Mouse (Mus musculus) cerebellum, adult 11 months (tissue): ENCODE results near the gene Bcas1.
A peak's percentile ranks its signal among the peaks of the same experiment; 100 is the strongest.
"Not testable (repeated sequence)": the region's sequence is repeated elsewhere in the genome, so short reads cannot be mapped to it uniquely, and the experiment has no call there.

Experiments used
- DNase-seq: peaks from one replicate; pipeline ENCODE4 v3.0.0; 2022

Bcas1 gene

DNA sequence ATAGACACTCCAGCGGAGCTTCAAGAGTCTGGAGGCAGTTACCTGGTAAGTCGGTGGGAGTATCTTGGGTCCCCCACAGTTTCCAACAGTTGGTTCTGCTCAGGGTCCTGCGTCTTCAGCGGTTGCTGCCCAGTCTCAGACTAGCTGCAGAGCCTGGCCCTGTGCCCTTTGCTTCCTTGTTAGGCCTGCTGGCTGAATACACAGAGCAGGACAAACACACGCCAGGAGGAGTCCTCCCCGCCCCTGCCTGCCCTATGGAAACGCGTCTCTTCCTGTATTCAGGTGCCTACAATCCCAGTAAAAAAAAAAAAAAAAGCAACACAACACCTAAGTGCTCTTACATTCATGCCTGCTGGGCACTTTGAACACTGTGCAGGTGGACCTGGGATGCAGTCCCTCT, at the start of gene Bcas1:
Gene Bcas1, minus strand, starts transcription at position 142 of the 400 bp plus-strand sequence.
- DNase-seq: no peak

DNA sequence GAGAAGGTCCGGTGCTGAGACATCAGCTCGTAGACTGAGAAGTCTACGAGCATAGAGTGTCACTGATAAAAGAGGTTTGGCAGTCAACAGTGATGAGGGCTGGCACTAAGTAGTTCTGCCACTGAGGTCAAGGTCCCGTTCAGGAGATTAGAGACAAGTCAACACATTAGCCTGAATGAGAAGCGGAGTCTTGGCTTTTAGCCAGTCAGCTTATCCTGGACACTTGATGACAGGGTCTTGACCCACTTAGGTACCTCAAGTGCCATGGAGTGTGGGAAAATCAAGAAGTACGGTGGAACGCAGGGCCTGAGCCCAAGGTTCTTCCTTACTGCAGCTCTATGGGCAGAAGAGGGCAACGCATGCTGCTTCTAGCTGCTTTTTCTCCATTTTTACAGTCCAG, 49.0 kb upstream of the Bcas1 start:
- DNase-seq: no peak

DNA sequence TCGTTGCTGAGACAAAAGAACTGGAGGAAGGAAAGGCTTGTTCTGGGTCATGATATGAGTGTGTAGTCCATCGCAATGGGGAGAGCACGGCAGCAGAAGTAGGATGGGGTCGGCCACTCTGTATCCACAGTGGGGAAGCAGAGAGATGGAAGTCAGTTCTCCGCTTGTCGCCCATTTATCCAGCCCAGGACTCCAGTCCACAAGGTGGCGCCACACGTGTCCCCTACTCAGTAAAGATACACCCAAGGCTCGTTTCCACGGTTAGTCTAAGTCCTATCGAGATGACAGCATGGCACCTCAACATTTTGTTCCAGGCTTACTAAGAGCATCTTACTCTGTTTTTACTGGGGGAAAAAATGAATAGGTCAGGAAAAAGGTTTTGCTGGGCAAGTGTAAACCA, 48.6 kb upstream of the Bcas1 start:
- DNase-seq: no peak

DNA sequence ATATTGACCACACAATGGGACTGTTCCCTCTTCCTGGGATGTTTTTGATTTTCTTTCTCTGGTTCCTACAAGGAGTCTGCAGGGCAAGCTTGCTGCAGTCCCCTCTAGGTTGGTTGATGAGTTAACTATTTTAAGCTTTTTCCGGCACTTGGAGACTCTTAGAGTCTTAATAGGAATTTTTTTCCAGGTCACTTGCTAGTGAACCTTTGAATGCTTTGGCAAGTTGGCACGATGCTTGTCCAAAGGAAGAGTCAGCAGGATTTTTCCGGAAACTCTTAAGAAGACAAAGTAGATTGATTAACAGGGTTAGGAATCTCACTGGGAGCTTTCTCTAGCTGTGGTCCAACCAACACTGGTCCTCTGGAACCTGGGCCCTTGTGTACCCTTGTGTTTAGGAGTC, 47.5 kb upstream of the Bcas1 start:
- DNase-seq: no peak

DNA sequence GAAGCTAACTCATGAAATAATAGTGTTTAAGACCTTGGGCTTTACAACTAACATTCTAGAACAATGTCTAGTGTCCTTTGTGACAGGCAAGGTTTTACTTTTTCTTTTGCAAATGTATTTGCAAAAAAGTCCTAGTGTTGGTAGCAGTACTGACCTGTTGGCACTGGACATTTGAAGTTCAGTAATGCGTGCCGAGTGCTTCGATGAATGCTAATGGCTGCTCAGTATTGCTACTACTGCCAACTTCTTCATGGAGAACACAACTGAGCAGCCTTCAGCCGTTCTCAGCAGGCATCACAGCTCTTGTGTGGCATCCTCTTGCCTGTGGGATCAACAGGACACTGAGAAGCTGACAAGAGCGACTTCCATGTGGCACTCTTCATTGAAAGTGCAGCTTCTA, 46.5 kb upstream of the Bcas1 start:
- DNase-seq: no peak

DNA sequence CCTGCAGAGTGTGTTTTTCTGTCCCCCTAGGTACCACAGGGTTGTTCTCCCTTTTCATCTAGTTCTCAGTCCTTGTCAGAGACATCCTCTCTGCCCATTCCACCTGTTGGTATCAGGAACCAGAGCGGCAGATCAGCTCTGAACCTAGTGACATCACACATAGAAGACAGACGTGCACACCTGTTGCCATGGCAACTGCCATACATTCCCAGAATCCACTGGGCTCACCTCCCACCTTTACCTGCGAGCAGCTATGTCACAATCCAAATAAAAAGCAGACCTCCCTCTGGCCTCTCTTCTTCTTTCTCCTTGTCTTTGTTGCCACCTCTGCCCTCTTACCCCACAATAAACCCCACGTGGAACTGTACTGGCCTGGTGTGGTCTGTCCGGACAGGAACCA, 42.9 kb upstream of the Bcas1 start:
- DNase-seq: no peak

DNA sequence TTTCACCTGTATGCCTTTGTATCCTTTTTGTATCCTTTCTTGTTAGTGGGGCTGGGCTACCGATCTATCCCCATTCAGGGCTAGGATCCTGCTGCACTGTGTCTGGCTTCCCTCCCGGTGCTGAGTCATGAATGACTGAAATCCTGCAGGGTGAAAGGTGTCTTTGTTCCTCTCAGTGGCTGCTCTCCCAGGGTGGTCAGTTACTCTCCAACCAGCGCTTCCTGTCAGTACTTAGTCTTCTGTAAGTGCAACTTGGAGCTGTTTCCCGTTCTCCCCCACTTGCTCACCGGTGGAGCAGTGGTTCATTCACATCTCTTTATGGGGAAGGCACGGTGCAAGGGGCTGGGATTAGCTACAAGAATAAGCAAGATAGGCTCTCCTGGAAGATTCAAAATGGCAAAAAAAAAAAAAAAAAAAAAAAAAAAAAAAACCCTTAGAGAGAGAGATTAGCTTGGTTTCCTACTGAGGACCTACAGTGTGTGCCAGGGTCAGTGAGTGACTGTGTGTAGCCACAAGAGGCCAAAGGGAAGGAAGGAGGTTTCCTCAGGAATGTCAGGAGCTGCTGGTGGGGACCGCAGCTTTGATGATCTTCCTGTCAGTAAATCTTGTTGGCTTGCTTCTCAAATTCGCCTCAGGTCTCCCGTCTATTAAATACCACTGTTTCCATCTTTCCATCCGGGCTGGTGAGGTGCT, 42.1 kb upstream of the Bcas1 start:
- no peak for DNase-seq

DNA sequence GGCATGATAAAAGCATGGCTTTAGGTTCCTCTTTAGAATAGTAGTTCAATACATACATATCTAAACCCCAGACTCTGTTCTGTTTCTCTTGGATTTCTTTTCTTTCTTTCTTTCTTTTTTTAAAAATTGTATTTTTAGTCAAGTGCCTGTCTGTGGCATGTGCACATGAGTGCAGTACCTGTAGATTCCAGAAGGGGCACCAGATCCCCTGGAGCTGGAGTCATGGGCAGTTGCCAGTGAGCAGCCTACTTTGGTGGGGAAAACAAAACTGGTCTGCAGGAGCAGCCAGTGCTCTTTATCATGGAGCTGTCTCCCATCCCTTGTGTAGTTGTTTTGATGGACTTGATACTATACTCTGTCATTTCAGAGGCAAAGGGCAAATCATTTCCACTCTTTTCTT, 40.4 kb upstream of the Bcas1 start:
- no peak for DNase-seq

DNA sequence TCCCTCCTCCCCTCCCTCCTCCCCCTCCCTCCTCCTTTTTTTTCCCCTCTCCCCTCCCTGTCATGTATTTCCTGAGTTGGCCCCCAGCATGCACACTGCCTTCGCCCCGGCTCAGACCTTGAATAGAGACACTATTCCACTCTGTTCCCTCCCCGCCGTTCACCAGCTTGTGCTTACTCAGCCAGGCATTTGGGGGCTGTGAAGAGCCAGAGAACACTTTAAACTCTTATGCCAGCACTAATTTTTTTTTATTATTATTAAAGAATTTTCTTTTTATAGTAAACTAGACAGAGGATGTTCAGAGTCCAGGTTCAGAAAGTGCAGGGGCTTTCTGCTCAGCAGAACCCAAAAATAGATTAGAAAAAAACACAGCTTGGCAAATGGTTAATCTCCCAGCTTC, 37.2 kb upstream of the Bcas1 start:
- no peak for DNase-seq

DNA sequence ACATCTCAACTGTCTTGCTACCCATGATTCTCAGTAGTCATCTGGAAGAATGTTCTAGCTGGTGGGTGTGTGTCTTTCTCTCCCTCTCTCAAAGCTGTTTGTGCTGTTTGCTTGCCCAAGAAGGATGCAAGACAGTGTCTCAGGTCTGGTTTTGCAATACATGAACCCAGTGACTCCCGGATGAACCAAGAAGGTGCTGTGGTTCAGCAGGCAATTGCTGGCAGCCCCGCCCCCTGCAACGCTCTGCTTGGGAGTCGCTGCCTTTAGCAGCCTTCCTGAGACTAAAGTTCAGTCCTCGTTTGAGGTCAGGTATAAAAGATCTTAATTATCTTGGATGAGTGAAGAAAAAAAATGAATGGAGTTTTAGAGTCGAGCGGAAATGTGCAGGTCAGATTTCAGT, 34.0 kb upstream of the Bcas1 start:
- DNase-seq: no peak

DNA sequence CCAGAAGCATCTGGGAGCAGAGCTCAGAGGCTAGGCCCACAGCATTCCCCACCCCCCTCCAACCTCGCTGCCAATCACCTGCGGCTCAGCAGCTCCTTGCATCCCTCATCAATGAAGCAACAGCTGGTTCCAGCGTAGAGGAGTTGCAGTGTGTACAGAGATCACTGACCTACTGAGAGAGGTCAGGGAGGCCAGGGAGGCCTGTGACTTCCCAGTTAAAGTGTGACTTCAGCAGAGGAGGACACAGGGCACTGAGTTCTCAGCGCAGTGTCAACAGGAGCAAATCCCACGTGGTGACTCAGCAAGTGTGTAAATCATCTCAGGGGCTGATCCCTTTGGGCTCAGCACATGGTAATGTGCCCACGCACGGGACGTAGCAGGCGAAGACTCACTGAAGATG, 32.2 kb upstream of the Bcas1 start:
- DNase-seq: no peak

DNA sequence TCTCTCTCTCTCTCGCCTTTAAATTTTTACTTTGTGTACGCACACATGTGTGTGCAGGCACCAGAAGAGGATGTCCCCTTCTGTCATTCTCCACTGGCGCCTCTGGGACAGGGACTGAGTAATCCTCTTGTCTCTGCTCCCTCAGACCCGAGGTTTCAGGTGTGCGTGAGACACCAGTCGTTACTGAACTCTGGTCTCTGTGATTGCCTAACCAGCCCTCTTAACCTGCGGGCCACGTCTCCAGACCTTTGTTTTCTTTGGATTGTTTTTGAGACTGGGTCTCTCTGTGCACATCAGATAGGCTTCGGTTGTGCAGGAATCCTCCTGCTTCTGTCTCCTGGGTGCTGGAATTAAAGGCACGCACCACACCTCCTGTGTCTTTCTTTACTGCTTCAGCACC, 31.5 kb upstream of the Bcas1 start:
- no peak for DNase-seq

DNA sequence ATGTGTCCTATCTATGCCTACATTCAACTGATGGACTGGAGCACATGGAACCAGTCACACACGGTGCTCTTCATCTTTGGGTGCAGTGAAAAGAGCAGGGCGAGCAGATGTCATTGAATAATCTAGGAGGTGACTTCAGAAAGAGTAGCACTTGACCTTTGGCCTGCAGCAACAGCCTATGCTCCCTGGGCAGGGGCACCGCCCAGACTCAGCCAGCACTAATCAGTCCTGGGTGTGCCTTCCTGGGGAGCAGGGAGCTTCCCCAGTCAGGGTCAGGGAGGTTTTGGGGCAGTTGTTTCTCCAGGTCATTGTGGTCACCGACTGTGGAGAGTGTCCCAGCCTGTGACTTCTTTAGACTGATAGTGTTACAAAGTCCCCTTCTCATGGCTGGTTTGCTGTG, 26.2 kb upstream of the Bcas1 start:
- DNase-seq: not testable (repeated sequence)

DNA sequence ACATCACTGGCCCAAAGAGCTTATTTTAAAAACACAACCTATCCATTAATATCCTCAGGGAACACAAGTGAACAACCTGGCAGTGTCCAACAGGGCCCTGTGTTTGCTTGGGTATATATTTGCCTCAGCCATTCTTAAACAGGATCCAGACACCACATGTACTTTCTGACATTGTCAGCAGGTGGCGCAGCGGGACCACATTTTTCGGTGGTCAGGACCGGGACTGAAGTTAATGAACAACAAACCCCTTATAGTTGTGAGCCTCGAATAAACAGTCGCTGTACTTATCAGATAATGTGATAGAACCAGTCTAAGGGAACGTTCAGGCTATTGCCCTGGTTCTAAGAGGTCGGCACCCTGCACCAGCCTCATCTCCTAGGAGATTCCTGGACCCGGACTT, 23.3 kb upstream of the Bcas1 start:
- peak; percentile 29 for DNase-seq

DNA sequence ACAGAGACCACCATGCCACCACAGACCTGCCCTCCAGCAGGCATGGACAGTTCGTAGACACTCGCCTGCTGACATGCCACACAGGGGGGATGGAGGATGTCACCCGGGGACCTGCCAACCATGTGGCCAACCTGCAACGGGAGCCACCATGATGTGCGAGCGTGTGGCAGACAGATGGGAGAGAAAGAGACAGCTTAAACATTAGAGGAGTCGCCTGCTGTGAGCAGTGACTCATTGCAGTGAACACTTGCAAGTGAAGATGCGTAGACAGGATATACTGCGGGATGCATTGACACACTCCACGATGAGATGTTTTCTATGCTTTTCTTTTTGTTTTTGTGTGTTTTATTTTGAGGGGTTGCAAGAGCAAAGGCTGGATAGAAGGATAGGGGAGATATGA, 20.0 kb upstream of the Bcas1 start:
- no peak for DNase-seq

DNA sequence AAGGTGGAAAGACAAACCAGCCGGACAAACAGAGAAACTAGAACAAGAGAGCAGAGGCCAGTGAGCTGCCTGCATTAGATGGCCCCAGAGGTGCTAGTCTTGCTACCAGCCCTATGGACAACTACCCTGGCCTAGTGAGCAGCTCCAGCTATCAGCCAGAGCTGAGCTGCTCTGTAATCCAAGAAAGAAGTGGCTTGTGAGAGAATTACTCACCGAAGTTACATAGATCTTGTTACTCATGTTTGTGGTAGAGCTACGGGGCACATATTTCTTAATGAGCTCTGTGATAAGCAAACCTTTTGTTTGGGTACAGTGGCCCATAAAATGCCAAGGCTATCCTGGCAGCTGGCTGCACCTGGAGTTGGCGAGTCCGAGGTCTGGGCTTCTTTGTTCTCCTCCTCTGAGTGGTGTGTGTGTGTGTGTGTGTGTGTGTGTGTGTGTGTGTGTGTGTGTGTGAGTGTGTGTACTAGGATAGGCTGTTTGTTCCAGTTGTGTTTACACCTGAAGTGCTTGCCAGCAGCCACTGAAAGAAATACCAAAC, 19.3 kb upstream of the Bcas1 start:
- no peak for DNase-seq

DNA sequence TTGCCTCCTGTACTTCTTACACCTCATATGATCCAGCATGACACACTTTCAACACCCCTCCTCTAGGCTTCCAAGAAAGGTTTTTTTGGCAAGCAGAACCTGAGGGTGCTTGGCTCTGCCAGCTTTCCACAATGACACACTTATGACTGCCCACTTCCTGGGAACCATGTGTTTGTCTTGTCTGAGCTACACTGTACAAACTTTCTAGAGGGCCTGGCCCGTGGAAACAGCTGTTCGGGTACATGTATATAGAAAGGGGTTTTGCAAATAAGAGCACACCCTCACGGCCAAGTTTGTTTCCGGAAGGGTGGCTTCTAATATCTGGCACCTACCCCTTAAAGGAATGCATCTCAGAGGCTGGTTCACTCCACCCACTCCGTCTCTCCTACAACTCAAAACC, 18.2 kb upstream of the Bcas1 start:
- no peak for DNase-seq

DNA sequence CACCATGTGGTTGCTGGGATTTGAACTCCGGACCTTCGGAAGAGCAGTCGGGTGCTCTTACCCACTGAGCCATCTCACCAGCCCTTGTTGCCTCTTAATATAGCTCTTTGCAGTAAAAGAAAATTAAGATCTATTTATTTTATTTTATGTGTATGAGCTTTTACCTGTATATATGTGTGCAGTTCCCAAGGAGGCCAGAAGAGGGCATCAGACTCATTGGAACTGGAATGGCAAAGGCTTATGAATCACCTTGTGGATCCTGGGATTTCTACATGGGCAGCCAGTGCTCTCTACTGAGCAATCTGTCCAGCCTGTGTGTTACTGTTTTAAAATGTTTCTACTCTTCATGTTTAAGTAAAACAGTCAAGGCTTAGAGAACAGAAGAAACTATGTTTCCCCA, 14.9 kb upstream of the Bcas1 start:
- peak; percentile 2 for DNase-seq

DNA sequence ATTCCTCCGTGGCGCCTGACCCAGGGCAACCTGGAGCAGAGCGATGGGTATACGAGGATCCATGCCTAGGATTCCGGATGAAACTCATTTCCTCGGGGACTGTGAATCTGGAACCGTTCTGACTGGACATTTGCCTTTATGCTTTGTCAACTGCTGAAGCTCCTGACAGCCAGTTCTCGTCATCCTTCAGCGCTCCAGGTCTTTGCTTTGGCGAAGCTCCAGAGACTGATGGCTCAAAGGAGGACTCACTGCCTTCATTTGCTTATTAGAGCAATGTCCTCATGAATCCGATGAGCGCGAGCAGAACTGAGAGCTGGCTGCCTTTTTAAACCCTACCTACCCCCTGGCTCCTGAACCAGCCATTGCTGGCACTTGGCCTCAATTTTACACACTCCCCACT, 11.1 kb upstream of the Bcas1 start:
- no peak for DNase-seq

DNA sequence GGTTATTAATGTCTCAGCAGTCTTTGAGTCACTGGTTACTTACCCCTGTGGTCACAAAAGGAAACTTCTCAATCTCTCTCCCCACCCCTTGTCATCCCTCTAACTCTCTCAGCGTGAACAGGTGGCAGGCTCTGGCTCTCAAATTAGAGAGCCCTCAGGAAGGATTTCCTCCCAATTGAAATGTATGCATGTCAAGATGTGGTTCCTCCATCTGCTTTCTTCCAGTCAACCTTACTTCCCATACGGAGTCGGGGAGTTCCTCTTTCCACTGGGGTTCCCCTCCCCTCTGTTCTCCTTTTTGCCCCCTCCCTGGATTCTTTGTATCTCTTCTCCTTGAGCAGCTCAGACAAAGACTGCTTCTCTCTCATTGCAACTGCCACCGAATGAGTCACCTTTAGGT, 8.6 kb upstream of the Bcas1 start:
- no peak for DNase-seq

DNA sequence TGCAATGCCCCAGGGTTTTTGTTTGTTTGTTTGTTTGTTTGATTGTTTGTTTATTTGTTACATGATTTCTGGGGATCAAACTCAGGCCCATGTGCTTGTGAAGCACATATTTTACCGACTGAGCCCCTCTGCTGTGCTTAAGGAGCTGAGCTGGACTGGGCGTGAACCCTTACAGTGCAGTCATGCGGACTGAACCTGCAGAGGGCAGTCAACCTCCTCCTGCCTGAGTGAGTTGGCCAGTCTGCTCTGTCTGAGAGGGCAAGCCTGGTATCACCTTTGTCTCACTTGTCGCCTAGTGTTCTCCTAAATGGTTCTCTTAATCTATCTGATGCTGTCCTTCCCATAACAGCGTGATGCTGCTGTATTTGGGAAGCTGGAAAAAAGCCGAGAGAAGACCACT, 4.5 kb upstream of the Bcas1 start:
- no peak for DNase-seq

DNA sequence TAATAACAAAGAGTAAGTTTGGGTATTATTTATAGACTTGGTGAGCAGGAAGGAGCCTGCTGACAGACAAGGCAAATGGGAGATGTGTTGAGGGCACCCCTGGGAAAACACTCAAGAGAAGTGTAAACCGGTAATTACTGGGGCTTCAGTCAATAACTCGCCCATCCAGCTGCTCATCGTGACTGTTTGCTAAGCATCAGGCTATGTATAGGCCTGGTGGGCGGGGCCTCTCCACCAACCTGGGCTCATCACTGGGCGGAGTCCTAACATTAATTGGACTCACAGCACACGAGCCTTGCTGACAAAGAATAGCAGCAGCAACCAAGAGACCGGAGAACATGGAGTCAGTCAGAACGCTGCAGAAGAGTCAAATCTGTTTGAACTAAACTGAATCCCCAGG, 1.3 kb upstream of the Bcas1 start:
- DNase-seq: no peak

DNA sequence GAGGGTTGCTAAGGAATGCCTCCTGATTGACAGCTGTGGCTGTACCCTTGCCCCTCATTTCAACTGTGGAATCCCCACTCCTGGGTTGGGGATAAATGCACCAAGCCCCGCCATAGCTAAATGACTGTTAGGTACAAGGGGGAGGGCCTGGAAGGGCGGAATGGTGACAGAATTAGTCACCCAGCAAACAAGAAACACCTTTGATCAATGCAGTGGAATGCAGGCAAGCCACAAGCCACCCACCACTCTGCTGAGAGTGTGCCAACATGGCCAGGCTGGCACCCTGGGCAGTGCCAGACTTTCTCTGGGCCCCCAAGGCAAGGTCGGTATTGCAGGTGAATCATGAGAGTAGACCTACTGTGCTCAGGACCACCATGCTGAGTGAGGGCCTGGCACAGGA, 3.5 kb downstream of the Bcas1 start:
- DNase-seq: no peak

DNA sequence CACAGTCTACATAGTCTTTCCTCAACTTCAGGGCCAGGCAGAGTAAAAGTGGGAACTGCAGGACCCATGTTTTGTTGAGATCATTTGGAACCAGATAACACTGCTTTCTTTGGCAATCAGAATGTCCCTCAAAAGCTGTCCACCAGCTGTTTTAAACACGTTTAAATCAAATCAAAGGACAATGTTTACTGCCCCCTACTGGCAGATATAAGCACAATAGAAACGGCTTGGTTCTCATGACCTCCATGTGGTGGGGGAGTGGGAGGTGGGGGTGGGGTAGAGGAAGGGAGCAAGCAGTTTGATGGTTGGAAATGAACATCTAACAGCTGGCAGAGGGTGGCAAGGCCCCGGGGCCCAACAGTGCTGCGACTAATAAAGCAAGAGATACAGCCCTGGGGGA, 5.7 kb downstream of the Bcas1 start:
- DNase-seq: no peak

DNA sequence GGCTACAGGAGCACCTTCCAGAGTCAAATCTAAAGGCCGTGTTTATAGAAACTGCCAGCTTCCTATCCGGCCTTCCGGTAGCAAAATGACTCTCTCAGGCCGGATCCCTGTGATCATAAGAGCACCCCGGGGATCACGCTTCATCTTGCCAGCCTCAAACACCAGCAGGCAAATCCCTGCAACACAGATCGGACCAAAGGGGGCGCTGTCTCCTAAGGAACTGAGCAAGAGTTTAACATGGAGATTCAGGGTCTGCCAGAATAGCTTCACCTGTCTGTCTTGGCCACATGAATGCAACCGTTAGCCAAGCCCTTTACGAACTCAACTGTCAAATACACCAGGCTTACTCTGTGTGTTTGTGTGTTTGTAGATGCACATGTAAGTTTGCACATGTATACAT, 8.9 kb downstream of the Bcas1 start:
- DNase-seq: no peak
